10 mouse cellular contexts compared by ENCODE assay signal in genomic region chr19:33110404-33110803, GRCm38 (mm10).
DNase-seq lines count a peak whose midpoint lies in the region; ATAC-seq and TF ChIP-seq lines count a peak whose summit lies in the region.
"Had no signal": no experiment of that assay in that cellular context is flagged by ENCODE, and none has a peak within 500 bp of the region (broad histone marks: within the 10 kb centered on the region; RNA-seq: fewer than 3 reads in every experiment).

No protein-coding gene starts in this region.

- no peaks in the 10 kb centered on the region for H3K9me3 ChIP-seq in hindbrain, embryonic 14.5 days (ENCODE audit: control insufficient read depth, low read length)
- H3K9me3 ChIP-seq in hindbrain, embryonic 10.5 days = no peaks in the 10 kb centered on the region

- H3K36me3 ChIP-seq in hindbrain, embryonic 14.5 days (replicated peaks; ENCODE audit: control insufficient read depth, insufficient read depth) = no peaks in the 10 kb centered on the region
- no peaks in the 10 kb centered on the region for H3K36me3 ChIP-seq in hindbrain, embryonic 10.5 days
- H3K36me3 ChIP-seq in testis, adult 2 months (ENCODE audit: control insufficient read depth, insufficient read depth, low read length) = no peaks in the 10 kb centered on the region

- DNase-seq in adrenal gland, postnatal 14 days = peak; percentile 20
- no peak for DNase-seq in adrenal gland, adult 18-20 months (ENCODE audit: low spot score in 2 of 2)
- no peak for DNase-seq in hindbrain, embryonic 14.5 days (ENCODE audit: low spot score)
- DNase-seq in hindbrain, embryonic 10.5 days (ENCODE audit: low spot score) = no peak
- DNase-seq in testis, postnatal 14 days (ENCODE audit: low spot score) = no peak
- no peak for DNase-seq in urinary bladder, postnatal 25 days (ENCODE audit: low spot score)
- DNase-seq in left cerebral cortex, postnatal 14 days (ENCODE audit: low spot score in 2 of 2) = no peak
- DNase-seq: adrenal gland, adult 2 months; liver had no signal

- no peaks in the 10 kb centered on the region for H3K27me3 ChIP-seq in hindbrain, embryonic 14.5 days (ENCODE audit: control insufficient read depth, insufficient read depth, low read length)
- peaks cover 9% of the 10 kb centered on the region for H3K27me3 ChIP-seq in hindbrain, embryonic 10.5 days (ENCODE audit: insufficient read depth, poor library complexity, severe bottlenecking)
- H3K27me3 ChIP-seq in testis, adult 2 months (ENCODE audit: control insufficient read depth, insufficient read depth, low read length) = no peaks in the 10 kb centered on the region

- WGBS in hindbrain, embryonic 14.5 days = 72% methylated on average over 9 of the region's 9 CpGs
- WGBS in hindbrain, embryonic 10.5 days = 83% methylated on average over 9 of the region's 9 CpGs

- H3K4me3 ChIP-seq in hindbrain, embryonic 14.5 days (replicated peaks; ENCODE audit: low read length) = no peak overlapping the region
- no peak overlapping the region for H3K4me3 ChIP-seq in hindbrain, embryonic 10.5 days
- no peak overlapping the region for H3K4me3 ChIP-seq in testis, adult 2 months (ENCODE audit: control insufficient read depth, low read depth, low read length)

- no peak overlapping the region for H3K27ac ChIP-seq in hindbrain, embryonic 14.5 days
- no peak overlapping the region for H3K27ac ChIP-seq in hindbrain, embryonic 10.5 days
- peak overlapping the region; percentile 49; the same call in 1 of the 2 replicates for H3K27ac ChIP-seq in testis, adult 2 months (ENCODE audit: control insufficient read depth, insufficient read depth, low read depth, low read length)

- no peak overlapping the region for H3K9ac ChIP-seq in hindbrain, embryonic 14.5 days

- H3K4me1 ChIP-seq in hindbrain, embryonic 14.5 days (replicated peaks; ENCODE audit: control insufficient read depth, insufficient read depth, low read length) = no peaks in the 10 kb centered on the region
- peaks cover 17% of the 10 kb centered on the region; the same call in 1 of the 2 replicates for H3K4me1 ChIP-seq in hindbrain, embryonic 10.5 days (replicated peaks)
- H3K4me1 ChIP-seq in testis, adult 2 months (ENCODE audit: control insufficient read depth, insufficient read depth, low read length) = no peaks in the 10 kb centered on the region

- TF ChIP-seq POLR2A in testis, adult 2 months (IDR thresholded peaks at IDR 0.05; ENCODE audit: control insufficient read depth, low read depth, low read length) = no peak

- H3K4me2 ChIP-seq in hindbrain, embryonic 14.5 days (replicated peaks) = no peak overlapping the region

- intact Hi-C loops in left cerebral cortex, postnatal 14 days (cut with DNase I) = loop anchor here (5.0 kb wide), 2 partner anchors 112 to 353 kb away; partner anchors contain the start of gene Pten

- ATAC-seq in hindbrain, embryonic 14.5 days (ENCODE audit: low FRiP score) = peak; percentile 8; the same call in 1 of the 2 replicates

- TF ChIP-seq CTCF in testis, adult 2 months (IDR thresholded peaks at IDR 0.05; ENCODE audit: control insufficient read depth, insufficient read depth, insufficient replicate concordance, low read depth, low read length) = no peak
